Mouse (Mus musculus) neural tube, embryonic 15.5 days (tissue): ENCODE results near the gene Izumo1r. TPM values are rescaled to one million over a fixed set of nuclear protein-coding genes. Genes with fewer than 3 reads are reported as not detected.

Source experiments
- ATAC-seq: fragments of 200-750 bp; cut with Nextera tagmentation; 2 replicates; pipeline ENCODE4 v1.8.0; 2017; ENCODE audit warnings: mild to moderate bottlenecking, moderate TSS enrichment, moderate library complexity; ENCODE audit not compliant: low FRiP score
- H3K27ac ChIP-seq: fragments of 300-500 bp; sonication (generic); replicated peaks from 2 replicates; pipeline ENCODE4 v1.5.1; 2015; ENCODE audit warnings: mild to moderate bottlenecking, inconsistent platforms
- H3K27me3 ChIP-seq: fragments of 300-500 bp; sonication (generic); replicated peaks from 2 replicates; pipeline ENCODE4 v1.6.1; 2015; ENCODE audit warnings: inconsistent platforms
- H3K36me3 ChIP-seq: fragments of 300-500 bp; sonication (generic); 2 replicates; pipeline ENCODE4 v1.6.1; 2015; ENCODE audit warnings: inconsistent platforms
- H3K4me1 ChIP-seq: fragments of 300-500 bp; sonication (generic); 2 replicates; pipeline ENCODE4 v1.6.1; 2015; ENCODE audit warnings: inconsistent platforms
- H3K4me2 ChIP-seq: fragments of 300-500 bp; sonication (generic); 2 replicates; pipeline ENCODE4 v1.6.1; 2015; ENCODE audit warnings: inconsistent platforms, mild to moderate bottlenecking, moderate library complexity
- H3K4me3 ChIP-seq: fragments of 300-500 bp; sonication (generic); replicated peaks from 2 replicates; pipeline ENCODE4 v1.5.1; 2015; ENCODE audit warnings: mild to moderate bottlenecking, inconsistent platforms
- H3K9ac ChIP-seq: fragments of 300-500 bp; sonication (generic); replicated peaks from 2 replicates; pipeline ENCODE4 v1.6.1; 2015; ENCODE audit warnings: mild to moderate bottlenecking, inconsistent platforms
- H3K9me3 ChIP-seq: fragments of 300-500 bp; sonication (generic); replicated peaks from 2 replicates; pipeline ENCODE4 v1.6.1; 2016; ENCODE audit warnings: inconsistent platforms
- WGBS: fragments of 180-500 bp; shearing (Covaris S2); methylation state at CpG from one replicate; pipeline ENCODE4 v1.1.7; 2015; ENCODE audit warnings: mixed read lengths; 5-methylcytosine and 5-hydroxymethylcytosine counted together
- polyA plus RNA-seq: library from polyadenylated mRNA; unstranded; fragments of >200 nt; fragmentation: Nextera tagmentation; extraction: Ambion mirVana; gene quantifications from 2 replicates; pipeline ENCODE4 v1.2.1, GENCODE M21; 2015

Izumo1r gene
- polyA plus RNA-seq, 1 experiment from 2014 or later = not detected

GRCm38 (mm10) chr9:14839970-14840369 lies 63.8 kb downstream of the Izumo1r start:
- Histone ChIP-seq H3K27ac (no peak overlapping the region), H3K9me3 (no peaks in the 10 kb centered on the region), H3K4me1 (peaks cover 4% of the 10 kb centered on the region; the same call in 1 of the 2 replicates), H3K4me2 (no peak overlapping the region), H3K4me3 (no peak overlapping the region), H3K9ac (no peak overlapping the region), H3K27me3 (no peaks in the 10 kb centered on the region), H3K36me3 (peaks cover 9% of the 10 kb centered on the region; the same call in 1 of the 2 replicates)
- ATAC-seq = no peak
- 66% methylated on average over 5 of the region's 5 CpGs for WGBS

- Histone ChIP-seq H3K27ac (no peak overlapping the region), H3K27me3 (no peaks in the 10 kb centered on the region), H3K36me3 (peaks cover 13% of the 10 kb centered on the region; the same call in 1 of the 2 replicates), H3K4me1 (peaks cover 4% of the 10 kb centered on the region; the same call in 1 of the 2 replicates), H3K9me3 (no peaks in the 10 kb centered on the region), H3K4me2 (no peak overlapping the region), H3K4me3 (no peak overlapping the region), H3K9ac (no peak overlapping the region)
- WGBS = 36% methylated on average over 7 of the region's 7 CpGs
- ATAC-seq = no peak
Measured at GRCm38 (mm10) chr9:14839527-14839926, 64.2 kb downstream of the Izumo1r start.

Other genes with a start within 250 kb of the Izumo1r start
- 0.31 TPM in 2 replicates for gene Piwil4, start 163.2 kb downstream of the Izumo1r start, polyA plus RNA-seq
- 2.2 and 2.6 TPM in 2 replicates for gene Fut4, start 151.6 kb downstream of the Izumo1r start, polyA plus RNA-seq
- 0.65 and 1.0 TPM in 2 replicates for gene 1700012B09Rik, start 132.9 kb downstream of the Izumo1r start, polyA plus RNA-seq
- 10.8 and 14.3 TPM in 2 replicates for gene Mre11a, start 119.3 kb downstream of the Izumo1r start, polyA plus RNA-seq
- gene Ankrd49, start 119.1 kb downstream of the Izumo1r start, polyA plus RNA-seq = 22.4 and 31.9 TPM in 2 replicates
- 1.1 and 4.4 TPM in 2 replicates for gene Gpr83, start 43.7 kb downstream of the Izumo1r start, polyA plus RNA-seq
- gene Panx1, start 141.5 kb upstream of the Izumo1r start, polyA plus RNA-seq = 138 and 164 TPM in 2 replicates
- gene Hephl1, start 208.2 kb upstream of the Izumo1r start, polyA plus RNA-seq = 0.04 TPM in 1 of 2 replicates, not detected in the other